Mouse (Mus musculus) cerebellum, postnatal 4 days (tissue): ENCODE results near the gene Agpat2.

ENCODE experiments used
- DNase-seq, 2 experiments: peaks; one replicate each; pipeline ENCODE4 v3.0.0; 2022; ENCODE audit warnings: low spot score in 2 of 2, mixed read lengths in 1 of 2

Agpat2 gene

GRCm38 (mm10) chr2:26596898-26597297, 7.3 kb downstream of the Agpat2 start:
- no peak for DNase-seq

- DNase-seq, result no peak
Measured at GRCm38 (mm10) chr2:26595725-26596435, 8.3 kb downstream of the Agpat2 start.

GRCm38 (mm10) chr2:26594934-26595724, 9.1 kb downstream of the Agpat2 start:
- DNase-seq, result no peak

- no peak for DNase-seq
Measured at GRCm38 (mm10) chr2:26594461-26594933, 9.7 kb downstream of the Agpat2 start.

- no peak for DNase-seq
Measured at GRCm38 (mm10) chr2:26594022-26594346, 10.2 kb downstream of the Agpat2 start.

- no peak for DNase-seq
Measured at GRCm38 (mm10) chr2:26593211-26594021, 10.8 kb downstream of the Agpat2 start.

GRCm38 (mm10) chr2:26591416-26591815, 12.8 kb downstream of the Agpat2 start:
- DNase-seq, result no peak

GRCm38 (mm10) chr2:26590962-26591361, 13.3 kb downstream of the Agpat2 start:
- peak in 1 of 2 experiments; percentile 53 for DNase-seq

- no peak for DNase-seq
Measured at GRCm38 (mm10) chr2:26590282-26590681, 13.9 kb downstream of the Agpat2 start.

- no peak for DNase-seq
Measured at GRCm38 (mm10) chr2:26589284-26589683, 14.9 kb downstream of the Agpat2 start.

GRCm38 (mm10) chr2:26588573-26588972, 15.6 kb downstream of the Agpat2 start:
- no peak for DNase-seq

GRCm38 (mm10) chr2:26587044-26587405, 17.2 kb downstream of the Agpat2 start:
- DNase-seq, result peak in 1 of 2 experiments; percentile 35

GRCm38 (mm10) chr2:26586294-26587043, 17.7 kb downstream of the Agpat2 start, which contains the start of gene Gm20532:
Gene Gm20532, plus strand, starts transcription at chr2:26586639.
- peak; percentile 64 to 83 for DNase-seq

- DNase-seq, result no peak
Measured at GRCm38 (mm10) chr2:26585713-26586112, 18.5 kb downstream of the Agpat2 start.

GRCm38 (mm10) chr2:26583640-26584039, 20.6 kb downstream of the Agpat2 start:
- DNase-seq, result no peak

- no peak for DNase-seq
Measured at GRCm38 (mm10) chr2:26582741-26583140, 21.5 kb downstream of the Agpat2 start.

- no peak for DNase-seq
Measured at GRCm38 (mm10) chr2:26582203-26582602, 22.0 kb downstream of the Agpat2 start.

GRCm38 (mm10) chr2:26580751-26581150, 23.5 kb downstream of the Agpat2 start:
- DNase-seq, result no peak

GRCm38 (mm10) chr2:26579714-26580113, 24.5 kb downstream of the Agpat2 start, which contains the start of gene Egfl7:
Gene Egfl7, plus strand, starts transcription at chr2:26580014.
- DNase-seq, result no peak

GRCm38 (mm10) chr2:26578369-26578768, 25.8 kb downstream of the Agpat2 start:
- DNase-seq, result no peak

- no peak for DNase-seq
Measured at GRCm38 (mm10) chr2:26576462-26576861, 27.8 kb downstream of the Agpat2 start.
